Mouse (Mus musculus) frontal cortex, adult (tissue): ENCODE results near the gene Slc7a11.

ENCODE experiments used
- ATAC-seq: cut with Nextera tagmentation; 2 replicates; pipeline ENCODE4 v1.9.2; 2017; ENCODE audit warnings: mild to moderate bottlenecking, moderate library complexity, mixed read lengths; ENCODE audit not compliant: low TSS enrichment

The Slc7a11 gene

DNA sequence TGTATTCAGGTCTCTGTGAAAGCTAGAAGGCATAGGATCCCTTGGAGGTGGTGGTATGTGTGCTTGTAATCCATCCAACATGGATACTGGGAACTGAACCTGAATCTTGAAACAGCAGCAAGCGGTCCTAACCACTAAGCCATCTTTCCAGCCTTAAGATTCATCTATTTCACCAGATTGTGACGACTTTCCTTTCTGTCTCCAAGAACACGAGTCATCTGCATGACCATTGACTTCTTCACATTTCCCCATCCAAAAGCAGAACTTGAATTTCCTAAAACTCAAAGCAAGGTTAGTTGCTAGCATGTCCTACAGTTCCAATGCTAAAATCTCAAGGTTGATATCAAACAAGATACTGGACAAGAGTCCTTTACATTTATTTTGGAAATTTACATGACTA, 37.5 kb downstream of the Slc7a11 start:
- no peak for ATAC-seq

DNA sequence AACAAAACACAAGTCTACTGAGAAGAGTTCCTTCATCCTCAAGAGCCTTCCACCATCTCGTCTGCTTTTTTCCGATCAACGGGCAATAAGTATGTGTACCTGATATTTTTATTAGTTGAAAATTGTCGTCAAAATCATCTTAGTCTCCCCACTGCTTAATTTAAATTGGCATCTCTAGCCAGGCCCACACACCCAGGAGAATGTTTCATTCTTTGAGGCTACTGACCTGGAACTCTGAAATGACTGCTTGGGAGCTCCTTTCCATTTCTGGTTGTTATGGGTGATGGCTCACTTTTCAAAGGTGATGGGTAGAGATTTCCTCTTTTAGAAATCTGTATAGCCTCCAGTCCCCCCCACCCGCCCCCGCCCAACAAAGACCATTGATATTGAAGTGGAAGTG, 54.6 kb downstream of the Slc7a11 start:
- ATAC-seq: no peak

DNA sequence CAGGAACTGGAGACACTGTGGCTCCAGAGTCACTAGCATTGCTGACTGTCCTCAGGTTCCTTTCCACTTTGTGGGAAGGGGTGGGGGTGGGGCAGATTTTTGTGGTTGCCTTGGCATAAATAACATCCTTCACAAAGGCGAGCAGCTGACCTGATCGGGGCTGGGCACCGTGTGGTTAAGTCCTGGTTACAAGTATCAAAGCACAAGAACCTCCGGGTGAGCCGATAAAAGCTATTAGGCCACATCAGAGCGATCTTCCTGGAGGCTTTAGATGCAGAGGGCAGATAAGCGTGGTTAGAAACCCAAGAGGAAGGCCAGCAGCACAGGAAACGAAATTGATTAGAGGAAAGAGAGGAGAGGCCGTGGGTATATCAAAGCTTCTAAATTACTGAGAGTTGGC, 55.1 kb downstream of the Slc7a11 start:
- ATAC-seq: no peak

DNA sequence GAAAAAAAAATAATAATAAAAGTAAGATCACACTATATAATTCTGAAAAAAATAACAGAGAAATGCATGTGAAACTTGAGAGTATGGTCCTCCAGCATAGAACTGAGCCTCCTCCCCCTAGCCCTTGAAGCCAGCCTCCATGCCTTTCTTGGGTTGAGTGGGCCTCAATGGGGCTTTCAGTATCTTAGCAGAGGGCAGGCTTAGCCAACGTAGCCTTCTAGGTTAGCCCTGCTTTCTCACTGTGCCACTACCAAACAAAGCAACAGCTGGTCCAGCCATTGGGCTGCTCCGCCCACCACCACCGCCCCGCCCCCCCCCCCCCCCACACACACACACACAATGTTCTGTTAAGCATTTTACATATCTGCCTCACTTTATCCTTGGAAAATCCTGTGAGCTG, 56.1 kb downstream of the Slc7a11 start:
- no peak for ATAC-seq

DNA sequence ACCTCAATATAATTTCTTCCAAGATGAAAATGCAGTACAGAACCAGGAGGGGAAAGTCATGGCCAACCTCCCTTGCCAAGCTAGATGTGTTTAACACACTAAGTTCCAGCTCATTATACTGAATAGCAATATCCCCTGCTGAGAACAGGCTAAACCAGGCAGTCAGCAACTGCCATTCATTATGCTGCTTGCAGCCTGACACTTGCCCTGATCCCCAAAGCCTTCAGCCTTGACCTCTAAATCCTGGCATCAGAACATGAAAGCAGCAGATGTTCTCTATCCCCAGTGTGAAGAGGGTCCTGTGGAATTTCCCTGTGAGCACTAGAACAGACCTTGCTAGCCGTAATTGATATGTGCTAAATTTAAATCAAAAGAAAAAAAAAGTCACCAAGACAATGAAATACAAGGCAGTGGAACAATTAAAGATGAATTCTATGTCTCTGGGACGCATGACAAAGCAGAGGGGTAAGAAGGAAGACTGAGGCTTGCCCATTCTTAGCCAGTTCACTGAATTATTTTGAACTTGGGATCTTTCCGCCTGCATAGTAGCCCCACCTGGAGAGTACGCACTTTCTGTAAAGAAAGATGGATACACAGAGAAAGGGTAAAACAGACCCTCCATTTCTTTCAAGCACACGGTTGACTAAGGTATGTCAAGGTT, 56.7 kb downstream of the Slc7a11 start:
- ATAC-seq: no peak

DNA sequence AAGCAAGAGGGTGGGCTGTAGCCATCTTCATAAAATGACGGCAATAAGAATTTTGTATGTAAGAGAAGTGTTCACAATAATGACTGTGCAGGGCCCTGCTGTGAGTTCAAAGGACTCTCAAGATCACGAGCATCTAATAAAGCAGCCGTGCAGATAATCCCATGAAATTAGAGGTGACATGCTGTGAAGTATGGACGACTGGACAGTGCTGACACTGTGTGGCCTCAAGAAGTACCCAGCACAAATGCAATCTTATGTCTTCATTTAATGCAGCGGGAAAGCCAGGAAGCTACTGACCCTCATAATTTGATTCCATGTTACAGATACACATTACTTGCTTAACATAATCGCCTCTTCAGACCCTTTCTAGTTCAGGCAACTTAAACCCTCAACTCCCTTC, 57.3 kb downstream of the Slc7a11 start:
- no peak for ATAC-seq

DNA sequence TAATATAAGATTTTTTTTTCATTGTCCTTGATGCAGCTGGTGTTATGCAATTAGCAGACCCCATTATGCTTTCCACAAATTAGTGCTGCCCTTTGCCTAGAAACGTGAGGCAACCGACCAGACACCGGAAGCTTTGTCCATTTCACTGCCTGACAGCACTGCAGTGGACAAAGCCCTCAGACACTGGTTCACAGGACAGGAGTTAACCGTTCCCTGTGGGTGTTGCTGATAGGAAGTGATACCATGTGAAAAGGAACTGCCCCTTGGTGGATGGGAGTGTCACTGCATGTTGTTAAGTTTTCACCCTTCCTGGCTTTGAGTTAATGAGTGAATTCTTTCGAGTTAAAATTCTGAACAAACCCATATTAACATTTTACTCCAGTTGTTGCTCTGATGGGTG, 60.7 kb downstream of the Slc7a11 start:
- ATAC-seq: peak; percentile 36; the same call in 1 of the 2 replicates

DNA sequence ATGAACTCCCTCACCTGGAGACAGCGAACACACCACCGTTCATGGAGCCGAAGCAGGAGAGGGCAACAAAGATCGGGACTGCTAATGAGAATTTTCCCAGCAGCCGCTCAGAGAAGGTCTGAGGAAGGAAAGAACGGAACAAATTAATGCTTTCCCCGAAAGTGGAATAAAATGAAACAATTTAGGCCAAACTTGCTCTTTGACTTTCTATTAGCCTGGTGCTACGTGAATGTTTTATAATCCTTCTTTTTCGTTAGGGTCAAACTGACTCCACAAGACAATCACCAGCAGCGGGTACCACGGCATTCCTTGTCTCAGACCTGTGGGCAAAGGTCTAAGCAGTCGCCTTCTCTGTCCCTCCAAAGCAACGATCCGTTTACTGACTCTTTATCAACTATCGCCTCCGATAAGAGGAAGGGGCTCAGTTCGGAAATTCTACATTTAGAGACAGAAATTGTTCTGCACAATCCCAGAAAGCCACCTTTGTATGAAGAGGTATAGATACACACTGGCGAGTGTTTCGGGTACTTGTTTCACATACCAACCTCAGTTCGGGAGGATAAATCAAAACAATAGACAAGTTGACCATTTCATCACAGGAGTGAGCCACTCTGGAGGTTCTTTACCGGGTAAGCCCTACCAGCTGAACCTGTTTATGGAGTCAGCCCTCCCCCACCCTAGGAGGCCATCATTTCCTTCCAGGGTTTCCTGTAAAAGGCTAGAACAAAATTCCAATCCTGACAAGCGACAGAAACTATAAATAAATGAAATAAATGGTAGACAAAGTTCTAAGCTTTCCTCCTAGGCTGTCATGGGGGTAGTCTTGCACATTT, 61.3 kb downstream of the Slc7a11 start:
- peak; percentile 64 for ATAC-seq

DNA sequence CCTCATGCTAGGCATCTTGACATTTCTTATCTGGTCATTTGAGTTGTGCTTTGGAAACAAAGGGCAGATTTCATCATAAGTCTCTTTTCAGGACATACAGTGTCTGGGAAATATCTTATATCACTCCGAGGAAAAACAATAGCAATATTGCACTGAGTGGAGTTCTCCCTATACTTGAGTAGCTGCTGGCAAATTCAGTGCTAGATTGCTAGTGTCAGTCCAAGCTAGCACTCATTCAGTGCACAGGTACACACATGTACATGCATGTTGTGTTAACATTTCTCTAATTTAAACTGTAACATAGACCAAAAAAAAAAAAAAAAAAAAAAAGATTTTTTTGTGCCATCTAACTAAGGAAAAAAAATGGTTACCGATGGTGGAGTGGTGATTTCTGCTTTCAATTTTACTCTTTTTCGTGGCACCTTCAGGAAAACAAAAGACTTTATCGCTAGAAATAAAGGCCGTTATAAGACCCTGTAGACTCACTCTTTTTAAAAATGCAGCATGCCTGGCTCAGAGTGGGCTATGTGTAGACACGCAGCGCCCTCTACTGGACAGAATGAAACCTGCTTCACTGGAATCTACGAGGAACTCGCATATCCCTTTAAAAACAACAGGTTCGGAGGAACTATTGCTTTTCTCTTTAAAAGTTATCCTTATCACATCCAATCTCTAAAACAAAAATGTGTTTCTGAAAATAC, 62.1 kb downstream of the Slc7a11 start:
- peak; percentile 97 for ATAC-seq

DNA sequence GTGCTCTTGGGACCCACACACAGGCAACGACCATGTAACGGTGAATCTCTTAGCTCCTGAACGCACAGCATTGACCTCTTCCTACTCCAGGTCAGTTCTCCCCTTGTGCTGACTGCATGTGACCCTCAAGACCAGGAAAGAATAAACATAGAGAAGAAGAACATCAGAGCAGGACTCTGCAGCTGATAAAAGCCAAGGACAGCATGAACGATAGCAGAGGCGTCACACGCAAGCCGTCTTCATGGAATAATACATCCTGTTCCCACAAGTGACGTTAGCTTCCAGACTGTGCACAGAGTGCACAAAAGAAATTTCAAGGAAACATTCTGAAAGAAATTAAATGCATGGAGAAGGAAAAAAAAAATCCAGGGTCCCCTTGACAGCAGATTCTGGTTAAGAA, 63.5 kb downstream of the Slc7a11 start:
- ATAC-seq: no peak

DNA sequence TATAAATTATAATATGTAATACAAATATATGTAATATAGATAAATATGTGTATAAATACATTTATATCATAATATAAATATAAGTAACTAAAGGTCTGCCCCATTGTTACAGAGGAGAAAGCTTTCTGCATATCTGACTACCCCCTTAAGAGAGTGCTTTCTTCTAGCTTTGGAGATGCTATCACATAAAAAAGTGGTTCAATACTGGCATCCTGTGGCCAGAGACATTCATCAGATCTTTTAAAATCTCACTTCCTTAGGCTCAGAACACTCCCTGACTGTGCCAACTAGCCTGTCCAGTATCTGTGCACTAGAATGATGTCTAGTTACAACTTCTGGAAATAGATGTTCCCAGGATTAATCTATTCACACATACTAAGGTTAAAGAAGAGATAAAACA, 67.9 kb downstream of the Slc7a11 start:
- ATAC-seq: no peak

DNA sequence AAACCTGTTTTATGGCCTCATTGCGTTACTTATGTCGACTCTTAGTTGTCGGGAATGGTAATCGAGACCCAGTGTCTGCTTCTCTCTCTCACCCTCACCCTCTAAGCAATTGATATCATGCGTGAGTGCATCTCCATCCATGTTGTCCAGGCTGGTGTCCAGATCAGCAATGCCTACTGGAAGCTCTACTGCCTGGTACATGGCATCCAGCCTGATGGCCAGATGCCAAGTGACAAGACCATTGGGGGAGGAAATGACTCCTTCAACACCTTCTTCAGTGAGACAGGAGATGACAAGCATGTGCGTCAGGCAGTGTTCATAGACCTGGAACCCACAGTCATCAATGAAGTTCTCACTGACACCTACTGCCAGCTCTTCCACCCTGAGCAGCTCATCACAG, 73.6 kb downstream of the Slc7a11 start:
- no peak for ATAC-seq

DNA sequence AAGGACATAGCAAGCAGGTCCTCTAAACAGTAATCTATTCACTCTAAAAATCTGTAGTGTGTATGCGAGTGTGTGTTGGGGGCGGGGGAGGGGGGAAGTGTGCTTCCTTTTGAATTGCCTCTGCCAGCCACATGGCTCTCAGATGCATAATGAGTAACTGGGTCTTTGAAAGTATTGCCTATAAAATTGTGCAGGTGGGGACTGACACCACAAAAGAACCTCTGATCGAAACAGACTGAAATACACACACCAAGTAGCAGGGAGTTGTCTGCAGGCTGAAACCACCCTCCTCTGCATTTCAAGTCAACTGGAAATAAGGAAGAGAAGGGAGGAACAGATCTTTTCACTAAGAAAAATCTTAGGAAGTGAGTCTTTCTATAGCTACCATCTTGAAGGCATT, 76.2 kb downstream of the Slc7a11 start:
- ATAC-seq: no peak

DNA sequence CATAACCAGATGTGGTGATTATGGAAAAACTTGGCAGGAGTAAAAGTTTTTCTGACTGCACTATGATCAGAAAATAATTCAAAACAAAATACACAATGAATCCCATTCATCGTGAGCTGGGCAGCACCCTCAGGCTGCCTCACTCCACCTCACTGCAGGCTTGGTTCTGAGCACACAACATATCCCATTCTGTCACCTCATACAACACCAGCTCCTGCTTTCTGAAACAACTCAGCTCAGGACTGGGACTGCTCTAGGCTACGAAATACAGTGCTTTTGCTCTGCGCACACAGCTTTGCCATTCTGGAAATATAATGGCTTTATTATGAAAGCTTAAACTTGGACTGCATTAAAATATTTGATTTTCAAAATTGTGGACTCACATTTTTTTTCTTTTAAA, 79.8 kb downstream of the Slc7a11 start:
- no peak for ATAC-seq

DNA sequence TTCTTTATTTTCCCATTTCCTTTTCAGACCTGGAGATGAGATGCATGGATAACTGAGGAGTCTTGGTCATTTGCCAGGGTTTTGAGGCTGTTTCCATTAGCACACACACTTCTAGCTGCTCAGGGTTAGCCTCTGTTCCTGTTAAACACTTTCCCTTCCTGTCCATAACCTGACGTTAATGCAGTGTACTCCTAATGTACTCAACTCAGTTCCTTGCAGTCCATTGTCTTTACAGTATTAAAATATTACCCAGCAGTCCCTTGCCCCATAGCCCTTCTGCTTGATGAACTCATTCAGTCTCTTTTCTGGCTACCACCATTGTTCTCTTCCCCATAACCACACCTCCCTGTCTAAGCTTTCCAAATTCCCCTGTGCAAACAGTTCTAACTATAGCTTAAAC, 96.3 kb downstream of the Slc7a11 start:
- no peak for ATAC-seq

DNA sequence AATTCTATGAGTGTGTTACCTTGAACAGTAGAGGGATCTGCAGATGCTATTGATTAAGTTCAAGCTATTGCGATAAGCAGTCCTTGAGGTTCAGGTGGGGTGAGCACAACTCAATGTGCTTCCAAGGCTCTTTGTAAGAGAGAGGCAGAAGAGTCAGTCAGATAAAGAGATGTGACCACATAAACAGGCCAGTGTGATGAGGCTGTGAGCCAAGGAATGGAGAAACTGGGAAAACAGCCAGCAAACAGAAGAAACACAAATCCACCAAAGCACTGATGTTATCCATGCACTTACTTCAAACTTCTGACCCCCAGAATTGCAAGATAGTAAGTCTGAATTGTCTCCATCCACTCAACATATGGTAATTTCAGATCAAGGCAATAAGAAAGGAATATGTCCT, 99.0 kb downstream of the Slc7a11 start:
- no peak for ATAC-seq

DNA sequence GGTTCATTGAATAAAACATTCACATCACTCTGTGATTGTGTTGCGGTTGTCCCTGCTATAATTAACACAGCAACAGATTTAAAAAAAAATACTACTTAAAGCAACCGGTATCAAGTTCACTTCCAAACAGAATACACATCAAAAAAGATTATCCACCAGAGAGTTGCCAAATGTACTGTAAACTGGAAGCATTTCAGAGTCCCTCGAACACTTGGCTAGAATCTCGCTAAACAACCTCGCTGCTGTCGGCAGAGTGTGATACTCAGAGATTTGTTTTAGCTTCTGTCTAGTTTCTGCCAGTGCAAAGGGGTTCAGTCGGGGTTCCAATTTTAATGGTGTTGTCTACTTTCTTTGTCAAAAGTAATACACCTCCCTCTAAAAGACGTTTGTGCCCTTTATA, 118.9 kb downstream of the Slc7a11 start:
- ATAC-seq: no peak

DNA sequence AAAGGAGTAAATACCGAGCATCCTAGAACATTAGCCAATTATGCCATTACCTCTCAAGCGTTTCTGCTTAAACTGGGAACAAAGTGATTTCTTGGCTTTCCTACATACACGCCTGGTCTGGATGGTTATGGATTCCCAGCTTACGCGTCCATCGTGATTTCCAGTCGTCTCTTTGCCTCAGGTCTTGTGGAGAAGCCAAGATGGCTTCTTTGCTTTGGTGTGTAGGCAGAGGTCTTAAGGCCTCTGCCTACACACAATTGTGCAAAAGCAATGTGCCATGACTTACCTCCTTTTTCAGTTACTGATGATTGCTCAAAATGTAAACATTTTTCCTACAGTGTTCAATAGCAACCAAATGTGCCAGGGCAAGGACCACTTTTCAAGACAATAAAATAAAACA, 119.5 kb downstream of the Slc7a11 start:
- ATAC-seq: no peak

DNA sequence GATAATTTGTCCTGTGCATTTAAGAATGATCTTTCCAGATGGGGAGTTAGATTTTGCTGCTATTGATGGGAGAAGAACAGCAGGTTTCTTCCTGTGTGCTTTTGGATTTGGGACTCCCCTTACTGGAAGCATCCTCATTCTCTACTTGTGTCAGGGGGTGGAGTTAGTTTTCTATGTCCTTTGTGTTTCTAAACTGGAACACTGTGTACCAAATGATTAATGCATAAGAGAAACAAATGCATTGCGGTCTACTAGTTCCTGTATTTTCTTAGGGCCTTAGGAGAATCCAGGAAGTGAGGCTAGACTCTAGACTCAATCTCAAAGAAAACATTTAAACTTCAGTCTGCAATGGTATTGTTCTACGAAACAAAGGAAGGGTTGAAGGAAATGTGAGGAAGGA, 122.6 kb downstream of the Slc7a11 start:
- ATAC-seq: no peak

DNA sequence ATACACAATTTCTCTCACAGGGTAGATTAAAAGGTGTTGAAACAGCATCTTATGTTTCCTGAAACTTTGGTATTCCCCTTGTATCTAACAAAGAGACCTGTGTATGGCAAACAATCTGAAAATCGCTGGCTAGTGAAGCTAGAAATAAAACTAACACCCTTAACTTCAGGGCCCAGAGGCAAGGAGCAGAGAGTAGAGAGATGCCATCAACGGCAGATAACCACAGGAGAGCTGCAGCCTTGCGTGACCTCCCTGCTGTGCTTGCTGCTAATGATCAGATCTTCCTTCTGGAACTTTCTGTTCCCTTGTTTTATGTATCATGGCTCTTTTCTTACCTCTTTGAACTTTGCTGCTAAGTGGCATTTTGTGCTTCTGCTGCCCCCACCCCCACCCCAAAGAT, 125.3 kb downstream of the Slc7a11 start:
- ATAC-seq: no peak

DNA sequence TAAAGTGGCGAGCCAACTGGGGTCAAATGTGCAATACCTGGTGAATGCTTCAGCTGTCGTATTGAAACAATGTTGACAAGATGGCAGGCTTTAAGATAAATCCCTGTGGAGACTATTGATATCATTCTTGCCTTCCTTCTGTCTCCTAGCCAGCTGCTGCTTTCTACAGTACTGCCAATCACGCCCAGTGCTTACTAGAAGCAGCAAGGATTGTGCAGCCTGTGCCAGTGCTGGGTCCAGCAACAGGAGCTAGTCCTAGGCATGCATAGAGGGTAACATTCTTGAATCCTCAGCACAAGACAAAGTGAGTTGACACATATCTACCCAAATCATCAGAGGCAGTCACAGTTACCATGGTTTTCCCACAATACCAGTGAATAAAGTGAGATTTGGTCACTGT, 129.6 kb downstream of the Slc7a11 start:
- no peak for ATAC-seq

DNA sequence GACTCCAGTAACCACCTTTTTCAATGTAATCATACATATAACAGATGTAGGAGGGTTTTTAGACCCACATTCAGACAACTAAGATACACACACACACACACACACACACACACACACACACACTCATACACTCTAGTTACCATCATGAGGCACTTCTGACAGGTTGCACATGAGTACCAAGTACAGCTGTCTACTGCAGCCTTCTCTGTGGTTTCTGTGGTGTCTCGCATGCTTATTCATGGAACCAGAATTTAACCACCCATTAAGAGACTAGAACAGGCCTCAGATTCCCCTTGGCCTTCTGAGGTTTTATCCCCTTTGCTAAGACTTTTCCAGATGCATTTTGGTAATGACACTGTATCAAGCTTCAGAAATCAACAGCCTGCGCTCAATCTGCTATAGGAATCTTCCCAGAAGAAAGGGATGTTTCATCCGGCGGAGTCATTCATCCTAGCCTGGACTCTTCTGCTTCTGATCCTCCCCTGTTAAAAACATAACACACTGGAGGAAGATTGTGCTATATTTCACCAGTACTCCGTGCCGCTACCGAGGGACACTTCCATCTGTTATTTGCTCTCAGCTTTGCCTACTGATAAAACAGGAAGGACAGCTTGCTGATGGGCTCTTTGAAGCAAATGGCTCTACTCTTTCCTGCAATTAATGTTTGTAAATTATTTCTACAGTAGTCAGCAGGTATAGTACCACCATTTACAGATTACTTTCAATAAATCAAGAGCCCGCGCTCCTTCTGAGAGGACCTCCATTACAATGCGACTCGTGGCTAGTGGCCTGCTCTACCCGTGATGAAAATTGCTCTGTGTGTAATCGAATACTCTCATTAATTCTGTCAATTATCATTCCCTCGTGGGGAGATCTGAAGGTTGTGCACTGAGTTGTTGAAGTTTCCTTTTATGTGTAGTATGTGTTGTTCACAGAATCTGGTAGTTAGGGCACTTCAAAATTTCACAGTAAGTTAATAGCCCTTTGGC, 135.8 kb downstream of the Slc7a11 start:
- peak; percentile 78 for ATAC-seq
